Mouse (Mus musculus) G1E (cell line): ENCODE measurements at regions not wholly inside any gene's neighbourhood (a gene's known extent, or its start where the extent isn't known, plus 50 kb on each side); places are given as distances from the start of the nearest gene placed in this dataset.

Source experiments
- ATAC-seq: 2 replicates; pipeline ENCODE4 v1.8.0; 2016; ENCODE audit warnings: mild to moderate bottlenecking; ENCODE audit not compliant: insufficient number of reproducible peaks, poor library complexity, low FRiP score, severe bottlenecking; ENCODE audit errors: extremely low read depth
- DNase-seq: peaks from one replicate; pipeline ENCODE4 v3.0.0; 2012; ENCODE audit warnings: low spot score
- H3K27me3 ChIP-seq: 2 replicates; pipeline ENCODE4 v1.6.1; 2012; ENCODE audit warnings: mild to moderate bottlenecking, low read length, inconsistent platforms; ENCODE audit not compliant: insufficient read depth
- H3K36me3 ChIP-seq: replicated peaks from 2 replicates; pipeline ENCODE3; 2012; ENCODE audit warnings: mild to moderate bottlenecking, inconsistent platforms
- H3K4me1 ChIP-seq: 2 replicates; pipeline ENCODE4 v1.6.1; 2012; ENCODE audit warnings: low read depth, low read length, inconsistent platforms, mixed read lengths; ENCODE audit not compliant: insufficient read depth
- H3K4me3 ChIP-seq: 2 replicates; pipeline ENCODE4 v1.5.1; 2012; ENCODE audit warnings: low read depth, mild to moderate bottlenecking, inconsistent platforms, low read length, moderate library complexity, mixed read lengths
- H3K9me3 ChIP-seq: replicated peaks from 2 replicates; pipeline ENCODE4 v1.6.1; 2012; ENCODE audit warnings: inconsistent platforms
- CTCF ChIP-seq: IDR thresholded peaks from 2 replicates; pipeline ENCODE4 v1.5.1; 2012; ENCODE audit warnings: low read depth, low read length, inconsistent platforms, mixed read lengths
- GATA1 ChIP-seq: IDR thresholded peaks from 2 replicates; pipeline ENCODE4 v1.6.1; 2012; ENCODE audit warnings: borderline replicate concordance, low read length, inconsistent platforms, mixed read lengths
- GATA2 ChIP-seq: IDR thresholded peaks from 2 replicates; pipeline ENCODE4 v1.6.1; 2012; ENCODE audit warnings: low read depth, low read length, inconsistent platforms, borderline replicate concordance
- POLR2AphosphoS5 ChIP-seq: IDR thresholded peaks from 2 replicates; pipeline ENCODE4 v1.6.1; 2012; ENCODE audit warnings: low read depth, low read length, inconsistent platforms; ENCODE audit not compliant: insufficient replicate concordance
- TAL1 ChIP-seq: conservative IDR thresholded peaks from 2 replicates; pipeline ENCODE4 v1.6.1; 2012; ENCODE audit warnings: low read depth, low read length, inconsistent platforms, mixed read lengths

- Histone ChIP-seq H3K36me3 (no peaks in the 10 kb centered on the region), H3K4me3 (no peak overlapping the region), H3K4me1 (peaks cover 8% of the 10 kb centered on the region), H3K9me3 (no peaks in the 10 kb centered on the region), H3K27me3 (no peaks in the 10 kb centered on the region)
- TF ChIP-seq GATA1 (no peak), GATA2 (no peak), TAL1 (no peak), CTCF (no peak), POLR2AphosphoS5 (no peak)
- ATAC-seq (no peak), DNase-seq (no peak)
Observed at GRCm38 (mm10) chr5:64534947-64535346, 268.2 kb upstream of the Klf3 start.

DNA sequence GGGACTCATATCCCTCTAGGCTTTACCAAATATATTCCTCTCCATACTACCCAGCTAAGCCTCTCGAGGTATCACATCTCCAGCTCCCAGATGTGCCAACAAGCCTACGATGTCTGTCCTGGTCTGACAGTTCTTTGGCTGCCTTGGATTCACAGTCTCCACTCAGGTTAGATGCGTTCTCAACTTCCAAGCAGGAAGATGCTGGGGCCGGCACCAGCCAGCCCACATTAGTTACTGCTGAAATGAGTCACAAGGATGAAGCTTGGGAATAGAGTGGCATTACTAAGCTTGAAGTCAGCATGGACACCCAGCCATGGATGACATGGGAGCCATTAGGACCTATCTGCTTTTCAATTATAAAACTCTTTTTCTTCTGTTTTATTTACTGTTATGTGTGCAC is 267.6 kb upstream of the Klf3 start:
- Histone ChIP-seq H3K4me1 (peaks cover 8% of the 10 kb centered on the region), H3K4me3 (no peak overlapping the region)
- no peak for ATAC-seq

DNA sequence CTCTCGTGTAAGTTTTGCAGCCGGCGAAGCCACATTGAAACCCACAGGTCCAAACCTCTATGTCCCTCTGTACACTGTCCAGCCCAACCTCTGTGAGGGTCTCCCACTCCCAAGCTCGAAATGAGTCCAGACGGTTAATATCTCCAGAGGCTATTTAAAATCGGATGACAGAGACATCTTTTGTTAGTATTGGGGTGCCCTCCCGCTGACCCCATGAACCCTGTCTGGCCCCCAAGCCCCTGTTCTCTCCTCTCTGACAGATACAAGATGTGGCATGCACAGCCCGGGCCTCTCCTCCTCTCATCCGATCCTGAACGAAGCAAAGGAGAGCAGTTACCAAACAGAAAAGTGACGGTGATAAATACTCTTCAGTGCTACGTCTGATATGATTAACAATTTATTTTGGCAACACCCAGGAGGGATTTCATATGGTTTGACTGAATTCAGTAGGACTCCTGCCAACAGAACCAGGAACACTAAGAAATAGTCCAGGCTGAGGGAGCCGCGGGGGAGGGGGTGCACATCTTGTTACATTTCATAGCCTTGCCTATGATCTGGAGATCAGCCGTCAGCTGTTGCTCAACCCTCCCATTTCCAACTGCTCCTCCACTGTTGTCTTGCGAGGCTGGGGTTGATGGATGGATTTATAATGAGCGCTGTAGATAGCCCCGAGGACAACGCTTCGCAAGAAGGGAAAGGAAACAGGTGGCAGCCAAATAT is 266.6 kb upstream of the Klf3 start:
- Histone ChIP-seq H3K27me3 (no peaks in the 10 kb centered on the region), H3K4me1 (peaks cover 8% of the 10 kb centered on the region), H3K4me3 (no peak overlapping the region), H3K36me3 (no peaks in the 10 kb centered on the region), H3K9me3 (no peaks in the 10 kb centered on the region)
- TF ChIP-seq GATA1 = no peak
- no peak for DNase-seq
- ATAC-seq = no peak

More for the DNA sequence above, 267.6 kb upstream of the Klf3 start:
- no peaks in the 10 kb centered on the region for H3K36me3 ChIP-seq
- H3K9me3 ChIP-seq = no peaks in the 10 kb centered on the region
- TF ChIP-seq TAL1 (no peak), GATA1 (no peak), CTCF (no peak), POLR2AphosphoS5 (no peak), GATA2 (no peak)
- H3K27me3 ChIP-seq = no peaks in the 10 kb centered on the region
- DNase-seq = no peak

- no peak overlapping the region for H3K4me3 ChIP-seq
- no peaks in the 10 kb centered on the region for H3K36me3 ChIP-seq
- H3K27me3 ChIP-seq = no peaks in the 10 kb centered on the region
- no peaks in the 10 kb centered on the region for H3K9me3 ChIP-seq
- no peak for TF ChIP-seq GATA2
- no peak for TF ChIP-seq CTCF
- no peak for TF ChIP-seq GATA1
- no peak for TF ChIP-seq POLR2AphosphoS5
- no peak for TF ChIP-seq TAL1
- ATAC-seq (no peak), DNase-seq (no peak)
- peaks cover 8% of the 10 kb centered on the region for H3K4me1 ChIP-seq
Observed at GRCm38 (mm10) chr5:64537113-64537780, 265.9 kb upstream of the Klf3 start.

GRCm38 (mm10) chr5:64541765-64542164 is 261.4 kb upstream of the Klf3 start:
- Histone ChIP-seq H3K9me3 (no peaks in the 10 kb centered on the region), H3K4me3 (no peak overlapping the region), H3K36me3 (no peaks in the 10 kb centered on the region), H3K4me1 (peaks cover 7% of the 10 kb centered on the region), H3K27me3 (no peaks in the 10 kb centered on the region)
- ATAC-seq = no peak
- no peak for TF ChIP-seq POLR2AphosphoS5
- TF ChIP-seq GATA1 = no peak
- TF ChIP-seq GATA2 = no peak
- no peak for TF ChIP-seq TAL1
- no peak for TF ChIP-seq CTCF
- no peak for DNase-seq

DNA sequence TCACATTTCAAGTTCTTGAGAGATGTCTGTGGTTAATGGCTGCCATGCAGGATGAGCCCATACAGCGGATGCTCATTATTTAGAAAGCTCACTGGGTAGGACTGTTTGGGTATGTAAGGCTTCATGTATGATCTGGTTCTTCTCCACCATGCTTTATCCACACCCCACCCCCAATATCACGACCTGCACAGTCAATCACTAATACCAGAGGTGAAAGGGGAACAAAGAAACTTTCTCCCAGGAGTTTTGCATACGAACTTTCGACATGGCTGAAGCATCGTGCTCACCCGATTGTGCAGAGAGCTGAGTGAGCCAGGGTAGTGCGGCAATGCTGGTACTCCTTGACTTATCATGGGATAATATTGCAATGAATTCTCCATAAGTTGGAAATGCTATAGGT is 247.3 kb upstream of the Klf3 start:
- Histone ChIP-seq H3K9me3 (no peaks in the 10 kb centered on the region), H3K4me3 (no peak overlapping the region), H3K36me3 (no peaks in the 10 kb centered on the region), H3K27me3 (no peaks in the 10 kb centered on the region), H3K4me1 (0 out of 2 replicates have a peak, but pooled peaks cover 6% of the 10 kb centered on the region)
- ATAC-seq (no peak), DNase-seq (no peak)
- TF ChIP-seq CTCF (no peak), TAL1 (no peak), POLR2AphosphoS5 (no peak), GATA1 (no peak), GATA2 (no peak)
